Mouse (Mus musculus) heart, embryonic 14.5 days (tissue): Measurements from ENCODE around the gene Rtn1. TPM values are rescaled to one million over a fixed set of nuclear protein-coding genes. Genes with fewer than 3 reads are reported as not detected.

Experiments used
- ATAC-seq: fragments of 200-750 bp; cut with Nextera tagmentation; 2 replicates; pipeline ENCODE4 v1.8.0; 2017; ENCODE audit warnings: low read depth, moderate TSS enrichment; ENCODE audit not compliant: insufficient number of reproducible peaks, insufficient read depth, low FRiP score
- H3K27ac ChIP-seq, 2 experiments: fragments of 200-500 bp in 1 of 2; fragments of 300-500 bp in 1 of 2; sonication (generic) in 1 of 2; replicated peaks in 1 of 2; 2 replicates each; pipeline ENCODE4 v1.5.1; 2012 to 2014; ENCODE audit warnings: low read depth in 2 of 2, low read length in 2 of 2, control low read depth in 1 of 2, mild to moderate bottlenecking in 1 of 2, mixed read lengths in 1 of 2; ENCODE audit not compliant: control insufficient read depth in 1 of 2, insufficient read depth in 1 of 2
- H3K27me3 ChIP-seq: fragments of 300-500 bp; sonication (generic); 2 replicates; pipeline ENCODE4 v1.6.1; 2014; ENCODE audit warnings: mild to moderate bottlenecking, low read length, control low read depth; ENCODE audit not compliant: control insufficient read depth, insufficient read depth
- H3K36me3 ChIP-seq: fragments of 300-500 bp; sonication (generic); 2 replicates; pipeline ENCODE4 v1.6.1; 2014; ENCODE audit warnings: mild to moderate bottlenecking, control low read depth, low read length, mixed read lengths; ENCODE audit not compliant: control insufficient read depth, insufficient read depth
- H3K4me1 ChIP-seq, 2 experiments: fragments of 200-500 bp in 1 of 2; fragments of 300-500 bp in 1 of 2; sonication (generic) in 1 of 2; 2 replicates each; pipeline ENCODE4 v1.6.1; 2012 to 2014; ENCODE audit warnings: low read length in 2 of 2, control low read depth in 1 of 2, mixed read lengths in 1 of 2; ENCODE audit not compliant: control insufficient read depth in 2 of 2, insufficient read depth in 2 of 2
- H3K4me2 ChIP-seq: fragments of 300-500 bp; sonication (generic); 2 replicates; pipeline ENCODE4 v1.6.1; 2014; ENCODE audit warnings: mild to moderate bottlenecking, low read length
- H3K4me3 ChIP-seq, 2 experiments: fragments of 200-500 bp in 1 of 2; fragments of 300-500 bp in 1 of 2; sonication (generic) in 1 of 2; 2 replicates each; pipeline ENCODE4 v1.5.1; 2012 to 2014; ENCODE audit warnings: low read length in 2 of 2, mild to moderate bottlenecking in 2 of 2, control low read depth in 1 of 2, low read depth in 1 of 2, moderate library complexity in 1 of 2; ENCODE audit not compliant: control insufficient read depth in 1 of 2, insufficient read depth in 1 of 2
- H3K9ac ChIP-seq: fragments of 300-500 bp; sonication (generic); 2 replicates; pipeline ENCODE4 v1.6.1; 2014; ENCODE audit warnings: mild to moderate bottlenecking, low read length
- H3K9me3 ChIP-seq: fragments of 300-500 bp; sonication (generic); 2 replicates; pipeline ENCODE4 v1.6.1; 2016; ENCODE audit warnings: low read length, control low read depth; ENCODE audit not compliant: control insufficient read depth
- WGBS: fragments of 180-500 bp; shearing (Covaris S2); extraction: QIAGEN DNeasy Blood & Tissue Kit; methylation state at CpG from one replicate; pipeline ENCODE4 v1.1.7; 2014; 5-methylcytosine and 5-hydroxymethylcytosine counted together
- polyA plus RNA-seq: library from polyadenylated mRNA; unstranded; fragments of >200 nt; fragmentation: Nextera tagmentation; extraction: Ambion mirVana; gene quantifications from 2 replicates; pipeline ENCODE4 v1.2.1, GENCODE M21; 2014

Gene Rtn1
- polyA plus RNA-seq, 1 experiment from 2014 or later: 15.1 TPM

DNA sequence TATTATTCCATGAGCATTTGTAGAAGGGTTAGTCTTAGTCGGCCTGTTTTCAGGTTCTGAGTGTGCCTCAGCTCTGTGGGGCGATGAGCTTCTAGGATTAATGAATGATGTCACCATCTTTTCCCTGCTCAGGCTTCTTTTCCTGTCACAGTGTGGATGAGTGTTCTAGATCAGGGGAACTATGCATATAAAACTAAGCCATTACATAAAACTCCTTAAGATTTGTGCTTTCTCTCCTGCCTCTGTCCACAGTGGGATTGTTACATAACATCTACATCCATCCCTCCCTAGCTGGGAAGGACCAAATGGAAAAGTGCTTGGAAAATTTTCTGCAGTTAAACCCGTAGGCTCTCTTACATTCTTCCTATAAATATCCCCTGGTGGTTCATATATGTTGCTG is 208.0 kb downstream of the Rtn1 start:
- Histone ChIP-seq H3K4me1 (peaks cover 4 to 7% of the 10 kb centered on the region in 2 experiments; a peak in 3 of 4 replicates), H3K4me3 (no peak overlapping the region), H3K27me3 (no peaks in the 10 kb centered on the region), H3K36me3 (no peaks in the 10 kb centered on the region), H3K9ac (no peak overlapping the region), H3K27ac (no peak overlapping the region), H3K9me3 (no peaks in the 10 kb centered on the region), H3K4me2 (no peak overlapping the region)
- no peak for ATAC-seq
- 77% methylated on average over 3 of the region's 3 CpGs for WGBS

DNA sequence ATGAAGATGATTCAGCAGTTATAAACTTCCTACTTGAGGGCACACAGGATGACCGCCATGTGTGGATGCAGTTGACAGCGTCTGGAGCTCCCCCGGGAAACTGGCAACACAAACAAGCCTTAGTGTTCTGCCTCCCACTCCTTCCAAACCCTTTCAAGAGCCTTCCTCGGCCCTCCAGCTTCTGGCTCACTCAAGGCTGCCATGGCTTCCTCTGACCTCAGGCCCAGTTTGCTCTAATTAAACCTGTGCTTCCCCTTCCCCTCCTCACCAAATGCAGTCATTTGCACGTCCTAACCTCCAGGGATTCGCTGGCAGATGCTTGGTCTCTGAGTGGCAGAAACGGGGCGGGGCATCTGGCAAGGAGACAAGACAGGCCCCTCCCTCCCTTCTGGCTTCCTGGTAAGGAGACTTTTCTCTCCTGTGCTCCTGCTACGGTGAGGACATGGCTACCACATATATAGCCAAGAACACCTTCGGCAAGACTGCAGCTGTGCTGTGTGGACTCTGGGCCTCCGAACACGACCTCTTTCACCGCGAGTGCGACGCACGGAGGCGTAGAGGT is 210.8 kb downstream of the Rtn1 start:
- 47% methylated on average over 18 of the region's 18 CpGs for WGBS
- Histone ChIP-seq H3K9ac (no peak overlapping the region), H3K27ac (no peak overlapping the region), H3K4me2 (peak overlapping the region; percentile 16; the same call in 1 of the 2 replicates), H3K36me3 (no peaks in the 10 kb centered on the region), H3K4me1 (peaks cover 4 to 7% of the 10 kb centered on the region in 2 experiments; a peak in 3 of 4 replicates), H3K9me3 (no peaks in the 10 kb centered on the region), H3K27me3 (no peaks in the 10 kb centered on the region), H3K4me3 (no peak overlapping the region)
- ATAC-seq: peak; percentile 13; the same call in 1 of the 2 replicates

DNA sequence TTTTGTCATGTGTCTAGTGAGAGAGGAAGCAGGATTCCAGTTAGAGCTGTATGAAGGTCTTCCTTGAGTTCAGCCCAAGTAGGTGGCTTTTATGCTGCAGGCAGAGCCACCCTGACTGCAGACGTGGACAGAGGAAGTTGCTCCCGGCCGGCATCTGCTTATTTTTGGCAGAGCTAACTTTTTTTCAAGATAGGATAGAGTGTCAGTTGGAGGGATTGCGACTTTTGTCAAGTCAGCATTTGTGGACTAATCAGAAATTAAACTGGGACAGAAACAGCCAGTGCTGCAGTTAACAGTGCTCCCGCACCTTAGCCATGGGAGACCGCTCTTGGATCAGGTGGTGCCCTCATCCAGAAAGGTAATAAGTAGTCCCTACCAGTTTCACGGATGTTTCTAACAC is 211.4 kb downstream of the Rtn1 start:
- no peak overlapping the region for H3K27ac ChIP-seq
- H3K4me3 ChIP-seq: no peak overlapping the region
- H3K9me3 ChIP-seq: no peaks in the 10 kb centered on the region
- H3K4me2 ChIP-seq: 0 out of 2 replicates have a peak overlapping the region, but pooled peaks have one; percentile 16
- H3K4me1 ChIP-seq: peaks cover 4 to 7% of the 10 kb centered on the region in 2 experiments; a peak in 3 of 4 replicates
- 46% methylated on average over 7 of the region's 7 CpGs for whole genome bisulfite sequencing
- ATAC-seq: no peak
- H3K27me3 ChIP-seq: no peaks in the 10 kb centered on the region
- no peak overlapping the region for H3K9ac ChIP-seq
- H3K36me3 ChIP-seq: no peaks in the 10 kb centered on the region

DNA sequence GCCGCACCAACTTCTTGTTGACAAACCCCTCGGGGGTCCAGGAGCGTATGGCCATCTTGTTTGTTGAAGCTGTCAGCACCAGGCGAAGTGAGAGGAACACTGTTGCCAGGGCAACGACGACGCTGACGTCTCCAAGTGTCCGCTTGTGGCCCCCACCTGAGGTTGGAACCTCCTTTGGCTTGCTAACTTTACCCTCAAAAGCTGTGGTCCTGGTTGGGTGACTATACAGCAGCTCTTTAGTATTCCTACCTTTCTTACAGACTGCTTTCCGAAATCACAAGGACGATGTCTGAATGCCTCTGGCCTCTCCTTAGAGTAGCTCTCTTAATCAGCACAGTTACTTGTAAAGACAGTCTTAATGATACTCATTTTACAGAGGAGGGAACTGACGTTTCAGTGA is 223.9 kb downstream of the Rtn1 start, which contains the start of gene Ccdc175:
Gene Ccdc175, minus strand, starts transcription at position 101 of the 400 bp plus-strand sequence.
- no peak for ATAC-seq
- 57% methylated on average over 12 of the region's 12 CpGs for WGBS
- no peak within 1 kb of the TSS for H3K27ac ChIP-seq

DNA sequence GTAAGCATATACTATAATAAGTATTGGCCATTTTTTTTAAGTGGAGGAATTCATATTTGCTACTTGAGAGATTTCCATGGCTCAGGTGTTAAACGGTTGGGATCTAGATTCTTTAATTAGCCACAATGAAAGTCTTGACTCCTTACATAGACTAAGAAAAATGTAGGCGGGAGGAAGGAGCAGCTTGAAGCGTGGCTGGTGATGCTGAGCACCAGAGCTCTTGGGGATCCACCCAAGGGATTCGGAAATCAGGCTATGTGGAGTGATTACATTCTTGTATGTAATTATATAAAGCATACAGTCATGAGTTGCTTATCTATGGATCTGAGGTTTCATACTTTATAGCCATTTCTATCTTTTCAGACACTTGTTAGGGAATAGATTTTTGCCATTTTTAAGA is 229.3 kb downstream of the Rtn1 start:
- Histone ChIP-seq H3K9me3 (0 out of 2 replicates have a peak, but pooled peaks cover 3% of the 10 kb centered on the region), H3K27ac (no peak overlapping the region), H3K27me3 (no peaks in the 10 kb centered on the region), H3K4me2 (no peak overlapping the region), H3K36me3 (no peaks in the 10 kb centered on the region), H3K9ac (no peak overlapping the region), H3K4me1 (no peaks in the 10 kb centered on the region), H3K4me3 (no peak overlapping the region)
- ATAC-seq: no peak
- 68% methylated on average over 4 of the region's 4 CpGs for WGBS

More for the DNA sequence above, 223.9 kb downstream of the Rtn1 start, which contains the start of gene Ccdc175:
- no peak within 1 kb of the TSS for H3K4me2 ChIP-seq
- H3K27me3 ChIP-seq: no peaks in the 10 kb centered on the region
- no peaks in the 10 kb centered on the region for H3K4me1 ChIP-seq
- no peak within 1 kb of the TSS for H3K9ac ChIP-seq
- no peaks in the 10 kb centered on the region for H3K9me3 ChIP-seq
- no peaks in the 10 kb centered on the region for H3K36me3 ChIP-seq
- H3K4me3 ChIP-seq: no peak within 1 kb of the TSS

DNA sequence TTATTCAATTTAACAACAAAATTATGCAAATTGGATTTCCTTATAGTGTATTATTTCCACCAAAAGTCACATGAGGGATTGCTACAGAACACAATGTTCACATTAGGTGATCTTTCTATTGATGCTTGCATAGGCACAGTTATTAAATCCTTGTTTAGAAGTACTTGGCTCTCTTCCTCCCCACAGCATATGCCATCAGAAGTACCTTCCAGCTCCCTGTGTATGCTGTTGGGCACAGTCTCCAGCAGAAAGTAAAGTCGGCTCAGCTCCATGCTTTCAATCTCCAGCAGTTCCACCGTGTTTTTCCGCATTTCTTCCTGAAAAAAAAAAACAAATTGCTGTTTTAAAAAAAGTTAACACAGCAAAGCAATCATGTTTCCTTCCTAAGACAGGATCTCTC is 230.5 kb downstream of the Rtn1 start:
- Histone ChIP-seq H3K4me2 (no peak overlapping the region), H3K27ac (no peak overlapping the region), H3K9ac (no peak overlapping the region), H3K9me3 (0 out of 2 replicates have a peak, but pooled peaks cover 3% of the 10 kb centered on the region), H3K27me3 (no peaks in the 10 kb centered on the region), H3K36me3 (no peaks in the 10 kb centered on the region), H3K4me1 (no peaks in the 10 kb centered on the region), H3K4me3 (no peak overlapping the region)
- 80% methylated on average over 3 of the region's 3 CpGs for WGBS
- ATAC-seq: no peak

Other genes starting within 250 kb of the Rtn1 start
- not detected in 2 replicates for gene Ccdc175, start 224.0 kb downstream of the Rtn1 start, polyA plus RNA-seq
- gene Lrrc9, start 32.8 kb upstream of the Rtn1 start, polyA plus RNA-seq: 0.77 and 1.1 TPM in 2 replicates
- gene Pcnx4, start 127.3 kb upstream of the Rtn1 start, polyA plus RNA-seq: 7.3 and 7.4 TPM in 2 replicates
- not detected in 2 replicates for gene Gm4756, start 240.6 kb upstream of the Rtn1 start, polyA plus RNA-seq